Mouse (Mus musculus) hindbrain, postnatal 0 days (tissue): ENCODE measurements around the gene Gm20662. TPM values are rescaled to one million over a fixed set of nuclear protein-coding genes. Genes with fewer than 3 reads are reported as not detected.

Source experiments
- ATAC-seq: fragments of 200-750 bp; cut with Nextera tagmentation; 2 replicates; pipeline ENCODE4 v1.8.0; 2017; ENCODE audit warnings: mild to moderate bottlenecking, moderate TSS enrichment, moderate library complexity
- DNase-seq: peaks from one replicate; pipeline ENCODE4 v3.0.0-alpha.2; 2015; ENCODE audit warnings: low spot score
- H3K27ac ChIP-seq: fragments of 300-500 bp; sonication (generic); 2 replicates; pipeline ENCODE4 v1.5.1; 2014; ENCODE audit warnings: mild to moderate bottlenecking
- H3K27me3 ChIP-seq: fragments of 300-500 bp; sonication (generic); 2 replicates; pipeline ENCODE4 v1.6.1; 2014; ENCODE audit warnings: low read length, mixed read lengths; ENCODE audit not compliant: insufficient read depth
- H3K36me3 ChIP-seq: fragments of 300-500 bp; sonication (generic); 2 replicates; pipeline ENCODE4 v1.6.1; 2014; ENCODE audit warnings: low read length, mixed read lengths; ENCODE audit not compliant: insufficient read depth
- H3K4me1 ChIP-seq: fragments of 300-500 bp; sonication (generic); 2 replicates; pipeline ENCODE4 v1.6.1; 2014; ENCODE audit warnings: antibody characterized with exemption, low read length, mixed read lengths; ENCODE audit not compliant: insufficient read depth
- H3K4me2 ChIP-seq: fragments of 300-500 bp; sonication (generic); 2 replicates; pipeline ENCODE4 v1.6.1; 2014; ENCODE audit warnings: low read depth, mild to moderate bottlenecking, low read length, moderate library complexity, mixed read lengths
- H3K4me3 ChIP-seq: fragments of 300-500 bp; sonication (generic); 2 replicates; pipeline ENCODE4 v1.5.1; 2014; ENCODE audit warnings: low read length
- H3K9ac ChIP-seq: fragments of 300-500 bp; sonication (generic); replicated peaks from 2 replicates; pipeline ENCODE4 v1.6.1; 2014; ENCODE audit warnings: mild to moderate bottlenecking, low read length, moderate library complexity, mixed read lengths
- H3K9me3 ChIP-seq: fragments of 300-500 bp; sonication (generic); 2 replicates; pipeline ENCODE4 v1.6.1; 2016; ENCODE audit warnings: low read length, mixed read lengths
- CTCF ChIP-seq: IDR thresholded peaks from 2 replicates; pipeline ENCODE4 v1.5.1; 2016; ENCODE audit warnings: antibody characterized with exemption, control low read depth, low read depth
- WGBS: fragments of 180-500 bp; shearing (Covaris S2); extraction: QIAGEN DNeasy Blood & Tissue Kit; methylation state at CpG from one replicate; pipeline ENCODE4 v1.1.7; 2014; 5-methylcytosine and 5-hydroxymethylcytosine counted together
- polyA plus RNA-seq: library from polyadenylated mRNA; unstranded; fragments of >200 nt; fragmentation: Nextera tagmentation; extraction: Ambion mirVana; gene quantifications from 2 replicates; pipeline ENCODE4 v1.2.1, GENCODE M21; 2015
- total RNA-seq: library from RNA; depleted of rRNA; stranded (reverse); fragments of >200 nt; gene quantifications from 2 replicates; pipeline ENCODE4 v1.2.3, GENCODE M21; 2014

Gene Gm20662
- total and polyA plus RNA-seq, 2 experiments from 2014 or later: 3.3 TPM; not detected in 1

DNA sequence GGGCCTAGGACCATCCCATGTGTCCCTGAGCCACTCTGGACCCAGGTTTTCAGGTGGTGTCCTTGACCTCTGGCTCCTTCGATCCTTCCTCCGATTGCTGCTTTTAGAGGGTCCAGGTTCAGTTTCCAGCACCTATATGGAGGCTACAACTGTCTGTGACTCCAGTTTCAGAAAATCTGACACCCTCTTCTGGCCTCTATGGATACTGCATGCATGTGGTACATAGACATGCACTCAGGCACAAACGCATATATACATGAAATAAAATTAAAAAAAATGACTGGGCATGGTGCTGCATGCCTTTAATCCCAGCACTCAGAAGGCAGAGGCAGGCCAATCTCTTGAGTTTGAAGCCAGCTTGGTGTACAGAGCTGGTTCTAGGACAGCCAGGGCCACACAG is 31.7 kb downstream of the Gm20662 start:
- DNase-seq: no peak
- Histone ChIP-seq H3K4me3 (no peak overlapping the region), H3K4me1 (no peaks in the 10 kb centered on the region), H3K9me3 (no peaks in the 10 kb centered on the region), H3K27me3 (no peaks in the 10 kb centered on the region), H3K9ac (no peak overlapping the region), H3K27ac (no peak overlapping the region), H3K4me2 (no peak overlapping the region), H3K36me3 (peaks cover 19% of the 10 kb centered on the region)
- ATAC-seq: no peak
- WGBS: 97% methylated on average over 3 of the region's 3 CpGs
- 0 out of 2 replicates have a peak, but pooled peaks have one; percentile 3 for TF ChIP-seq CTCF

GRCm38 (mm10) chr9:108032126-108032525 is 36.0 kb downstream of the Gm20662 start:
- Histone ChIP-seq H3K9ac (no peak overlapping the region), H3K4me1 (no peaks in the 10 kb centered on the region), H3K4me2 (no peak overlapping the region), H3K27ac (no peak overlapping the region), H3K36me3 (peaks cover 7% of the 10 kb centered on the region; the same call in 1 of the 2 replicates), H3K4me3 (no peak overlapping the region), H3K9me3 (no peaks in the 10 kb centered on the region), H3K27me3 (no peaks in the 10 kb centered on the region)
- DNase-seq: no peak
- TF ChIP-seq CTCF: no peak
- no peak for ATAC-seq
- 95% methylated on average over 5 of the region's 5 CpGs for WGBS

DNA sequence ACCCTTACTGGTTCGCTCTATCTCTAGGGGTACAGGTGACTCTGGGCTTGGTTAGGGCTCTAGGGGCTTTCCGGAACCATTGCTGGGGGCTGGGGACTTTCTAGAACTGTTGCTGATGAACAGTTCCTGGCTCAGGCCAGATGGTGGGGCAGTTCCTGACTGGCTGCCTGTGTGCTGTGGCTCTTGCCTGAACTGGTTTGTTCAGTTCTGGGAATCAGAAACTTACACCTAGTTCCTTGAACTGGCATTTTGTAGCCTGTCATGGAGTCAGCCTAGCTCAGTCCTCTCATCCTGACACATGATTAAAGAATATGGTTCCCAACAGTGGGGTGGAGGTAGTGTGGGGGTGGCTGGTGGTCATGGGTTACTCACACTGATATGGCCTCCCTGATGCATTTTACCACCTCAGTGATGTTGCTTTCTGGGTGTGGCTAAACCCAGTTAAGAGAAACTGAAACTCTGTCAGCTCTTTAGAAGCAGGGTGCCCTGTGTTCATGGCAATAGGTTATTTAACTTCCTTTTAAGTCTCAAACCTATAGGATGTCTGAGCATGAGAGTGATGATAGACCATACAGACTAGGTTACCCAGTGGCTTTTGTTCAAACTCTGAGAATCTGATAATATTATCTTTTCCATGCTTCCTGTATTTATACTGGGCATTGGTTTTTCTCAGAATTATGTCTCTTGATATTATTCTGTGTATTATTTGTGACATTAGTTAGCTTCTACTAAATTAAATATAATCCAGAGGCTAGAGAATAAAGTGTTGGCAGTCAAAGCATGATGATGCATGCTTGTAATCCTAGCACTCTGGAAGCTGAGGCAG is 39.4 kb downstream of the Gm20662 start:
- H3K4me2 ChIP-seq: no peak overlapping the region
- no peaks in the 10 kb centered on the region for H3K9me3 ChIP-seq
- H3K27ac ChIP-seq: no peak overlapping the region
- WGBS: 88% methylated on average over 2 of the region's 2 CpGs
- no peaks in the 10 kb centered on the region for H3K27me3 ChIP-seq
- no peak for DNase-seq
- no peak for TF ChIP-seq CTCF
- no peaks in the 10 kb centered on the region for H3K4me1 ChIP-seq
- H3K36me3 ChIP-seq: peaks cover 15% of the 10 kb centered on the region
- H3K4me3 ChIP-seq: no peak overlapping the region
- no peak overlapping the region for H3K9ac ChIP-seq
- no peak for ATAC-seq

- Histone ChIP-seq H3K36me3 (peaks cover 47% of the 10 kb centered on the region), H3K27me3 (no peaks in the 10 kb centered on the region), H3K4me1 (peaks cover 5% of the 10 kb centered on the region; the same call in 1 of the 2 replicates), H3K9ac (no peak overlapping the region), H3K4me3 (no peak overlapping the region), H3K27ac (no peak overlapping the region), H3K4me2 (no peak overlapping the region), H3K9me3 (no peaks in the 10 kb centered on the region)
- no peak for ATAC-seq
- WGBS: 94% methylated on average over 8 of the region's 8 CpGs
- no peak for DNase-seq
- peak; percentile 24 for TF ChIP-seq CTCF
These were observed 48.8 kb downstream of the Gm20662 start for GRCm38 (mm10) chr9:108044751-108045492.

DNA sequence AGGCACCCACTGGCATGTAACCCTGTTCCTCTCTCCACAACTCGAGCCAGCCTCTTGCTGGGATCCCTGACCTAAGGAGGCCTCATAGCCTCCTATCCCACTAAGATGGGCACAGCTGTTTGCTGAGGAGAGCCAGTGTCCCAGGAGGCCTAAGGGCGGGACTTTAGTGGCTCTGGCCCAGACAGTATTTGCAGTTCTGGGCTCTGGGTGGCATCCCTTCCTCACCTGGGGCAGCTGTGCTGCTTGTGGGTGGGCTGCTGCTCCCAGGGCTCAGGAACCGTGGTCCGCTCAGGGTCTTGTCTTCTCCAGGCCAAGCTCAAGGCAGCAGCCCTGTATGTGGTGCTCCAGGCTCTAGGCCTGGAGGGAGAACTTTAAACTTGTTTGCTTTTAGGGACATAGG is 50.4 kb downstream of the Gm20662 start:
- Histone ChIP-seq H3K4me1 (peaks cover 8% of the 10 kb centered on the region; the same call in 1 of the 2 replicates), H3K9me3 (no peaks in the 10 kb centered on the region), H3K27me3 (no peaks in the 10 kb centered on the region), H3K27ac (no peak overlapping the region), H3K4me2 (no peak overlapping the region), H3K9ac (no peak overlapping the region), H3K36me3 (peaks cover 37% of the 10 kb centered on the region), H3K4me3 (no peak overlapping the region)
- ATAC-seq (no peak), DNase-seq (no peak)
- no peak for TF ChIP-seq CTCF
- 84% methylated on average over 4 of the region's 4 CpGs for WGBS

DNA sequence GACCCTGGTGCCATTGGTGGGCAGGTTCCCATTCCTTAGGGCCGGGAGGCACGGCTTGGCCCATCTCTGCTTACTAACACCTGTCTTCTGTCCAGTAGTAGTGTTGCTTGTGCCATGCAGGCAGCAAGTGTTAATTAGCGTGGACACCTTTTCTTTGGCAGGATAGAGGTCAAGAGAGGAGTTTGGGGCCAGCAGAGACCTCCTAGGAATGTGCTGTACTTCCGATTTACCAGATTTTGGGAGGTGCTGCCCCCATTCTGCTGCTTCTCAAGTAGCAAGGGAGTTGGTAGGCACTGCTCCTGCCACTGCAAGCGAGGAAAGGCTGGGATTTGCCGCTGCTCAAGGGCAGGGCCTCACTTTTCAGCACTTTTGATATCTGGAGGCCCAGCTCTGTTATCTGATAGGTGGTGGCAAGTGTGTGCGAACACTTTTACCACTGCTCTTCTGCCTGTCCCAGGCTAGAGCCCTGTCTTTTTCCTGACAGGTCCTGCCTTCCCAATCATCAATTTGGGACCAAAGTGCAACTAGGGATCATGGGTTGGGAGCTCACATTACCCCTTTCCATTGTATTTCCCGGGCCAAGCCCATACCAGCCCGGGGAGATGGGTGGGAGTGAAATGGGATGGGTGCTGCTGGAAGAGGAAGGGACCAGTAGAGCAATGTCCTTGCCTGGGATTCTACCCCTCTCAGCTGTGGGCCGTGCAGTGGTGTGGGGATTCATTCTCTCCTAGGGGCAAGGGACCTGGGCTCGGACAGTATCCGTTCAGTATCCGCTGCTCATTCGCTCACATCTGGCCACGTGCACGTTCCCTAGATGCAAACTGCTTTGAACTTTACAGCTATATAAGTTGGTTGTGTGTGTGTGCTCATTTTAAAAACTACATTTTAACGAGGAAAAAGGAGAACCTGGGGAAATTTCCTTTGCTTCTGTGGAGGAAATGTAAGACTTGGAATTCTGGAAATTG is 51.7 kb downstream of the Gm20662 start:
- 49% methylated on average over 17 of the region's 17 CpGs for WGBS
- H3K9me3 ChIP-seq: no peaks in the 10 kb centered on the region
- peaks cover 25% of the 10 kb centered on the region for H3K36me3 ChIP-seq
- H3K4me3 ChIP-seq: peak overlapping the region; percentile 50
- peak overlapping the region; percentile 56 for H3K9ac ChIP-seq
- peaks cover 8% of the 10 kb centered on the region; the same call in 1 of the 2 replicates for H3K4me1 ChIP-seq
- H3K27me3 ChIP-seq: no peaks in the 10 kb centered on the region
- ATAC-seq (no peak), DNase-seq (no peak)
- H3K27ac ChIP-seq: peak overlapping the region; percentile 66; the same call in 1 of the 2 replicates
- no peak for TF ChIP-seq CTCF
- peak overlapping the region; percentile 74 for H3K4me2 ChIP-seq
